Mouse (Mus musculus) forebrain, embryonic 10.5 days (tissue): ENCODE results near the gene Npr1. TPM values are rescaled to one million over a fixed set of nuclear protein-coding genes. Genes with fewer than 3 reads are reported as not detected.

Source experiments
- polyA plus RNA-seq: library from polyadenylated mRNA; unstranded; fragments of >200 nt; fragmentation: Nextera tagmentation; extraction: Ambion mirVana; gene quantifications from 2 replicates; pipeline ENCODE4 v1.2.1, GENCODE M21; 2016

The Npr1 gene
- polyA plus RNA-seq, 1 experiment from 2014 or later, result 2.0 TPM

Other genes starting within 250 kb of the Npr1 start
- 89.4 and 96.6 TPM in 2 replicates for gene Jtb, start 234.3 kb downstream of the Npr1 start, polyA plus RNA-seq
- 4.5 and 5.8 TPM in 2 replicates for gene Creb3l4, start 222.4 kb downstream of the Npr1 start, polyA plus RNA-seq
- 69.6 and 75.4 TPM in 2 replicates for gene Slc39a1, start 217.7 kb downstream of the Npr1 start, polyA plus RNA-seq
- gene Crtc2, start 211.7 kb downstream of the Npr1 start, polyA plus RNA-seq, result 21.3 and 26.4 TPM in 2 replicates
- gene Dennd4b, start 200.7 kb downstream of the Npr1 start, polyA plus RNA-seq, result 7.0 and 7.2 TPM in 2 replicates
- 12.4 and 14.4 TPM in 2 replicates for gene Gatad2b, start 172.7 kb downstream of the Npr1 start, polyA plus RNA-seq
- 18.8 and 20.9 TPM in 2 replicates for gene Slc27a3, start 75.9 kb downstream of the Npr1 start, polyA plus RNA-seq
- 40.9 and 41.9 TPM in 2 replicates for gene Ints3, start 32.2 kb downstream of the Npr1 start, polyA plus RNA-seq
- 344 and 355 TPM in 2 replicates for gene Ilf2, start 10.3 kb upstream of the Npr1 start, polyA plus RNA-seq
- gene Snapin, start 25.2 kb upstream of the Npr1 start, polyA plus RNA-seq, result 58.9 and 59.6 TPM in 2 replicates
- gene Chtop, start 43.6 kb upstream of the Npr1 start, polyA plus RNA-seq, result 176 and 192 TPM in 2 replicates
- gene S100a1, start 48.5 kb upstream of the Npr1 start, polyA plus RNA-seq, result 4.4 and 7.9 TPM in 2 replicates
- 7.8 and 8.2 TPM in 2 replicates for gene S100a13, start 48.6 kb upstream of the Npr1 start, polyA plus RNA-seq
- not detected in 2 replicates for gene S100a14, start 61.0 kb upstream of the Npr1 start, polyA plus RNA-seq
- gene S100a16, start 71.4 kb upstream of the Npr1 start, polyA plus RNA-seq, result 25.8 and 26.5 TPM in 2 replicates
- not detected in 2 replicates for gene S100a3, start 94.7 kb upstream of the Npr1 start, polyA plus RNA-seq
- gene S100a2, start 124.4 kb upstream of the Npr1 start, polyA plus RNA-seq, result not detected in 2 replicates
- gene Gm42674, start 136.0 kb upstream of the Npr1 start, polyA plus RNA-seq, result not detected in 2 replicates
- gene S100a4, start 137.9 kb upstream of the Npr1 start, polyA plus RNA-seq, result 0.47 TPM in 1 of 2 replicates, not detected in the other
- gene S100a5, start 142.7 kb upstream of the Npr1 start, polyA plus RNA-seq, result not detected in 2 replicates
- 22.4 and 23.2 TPM in 2 replicates for gene S100a6, start 147.0 kb upstream of the Npr1 start, polyA plus RNA-seq
- not detected in 2 replicates for gene S100a7a, start 188.2 kb upstream of the Npr1 start, polyA plus RNA-seq
- 0.33 TPM in 1 of 2 replicates, not detected in the other for gene S100a8, start 203.1 kb upstream of the Npr1 start, polyA plus RNA-seq
- not detected in 2 replicates for gene S100a9, start 229.9 kb upstream of the Npr1 start, polyA plus RNA-seq